Mouse (Mus musculus): Measurements from ENCODE around the gene Plscr4.

DNA sequence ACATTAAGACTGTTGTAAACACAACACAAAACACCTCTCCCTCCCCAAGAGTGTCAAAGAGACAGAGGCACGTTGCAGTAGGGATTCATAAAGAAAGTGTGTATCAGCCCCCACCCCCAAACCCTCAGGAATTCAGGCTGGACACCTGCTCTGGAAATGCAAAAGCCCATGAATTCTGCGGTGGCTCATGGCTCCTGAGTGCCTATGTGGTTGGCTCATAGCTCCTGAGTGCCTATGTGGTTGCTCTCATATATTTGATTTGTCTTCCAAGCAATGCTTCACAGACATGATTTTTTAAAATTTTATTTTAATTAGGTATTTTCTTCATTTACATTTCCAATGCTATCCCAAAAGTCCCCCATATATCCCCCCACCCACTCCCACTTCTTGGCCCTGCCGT, 568 bp upstream of the Plscr4 start:
- TF ChIP-seq CTCF (IDR thresholded peaks at IDR 0.05 in 2 of 3, conservative IDR thresholded peaks at IDR 0.05 in 1 of 3; ENCODE audit: control insufficient read depth in 1 of 3, insufficient read depth in 1 of 3, low read depth in 2 of 3, low read length in 3 of 3, poor library complexity in 1 of 3, severe bottlenecking in 1 of 3) (no peak), SIN3A (IDR thresholded peaks at IDR 0.05; ENCODE audit: low read length) (no peak), POLR2A (IDR thresholded peaks at IDR 0.05; ENCODE audit: control insufficient read depth in 1 of 2, insufficient read depth in 1 of 2, low read depth in 1 of 2, low read length in 2 of 2, poor library complexity in 1 of 2) (no peak), USF2 (IDR thresholded peaks at IDR 0.05; ENCODE audit: borderline replicate concordance in 1 of 2, insufficient read depth in 1 of 2, low read depth in 1 of 2, low read length in 2 of 2) (no peak), MYC (IDR thresholded peaks at IDR 0.05; ENCODE audit: low read depth, low read length) (no peak), POLR2AphosphoS5 (IDR thresholded peaks at IDR 0.05; ENCODE audit: borderline replicate concordance, low read depth, low read length) (no peak), MEF2A (IDR thresholded peaks at IDR 0.05; ENCODE audit: extremely low read depth, insufficient replicate concordance, low read depth, low read length, poor library complexity, severe bottlenecking) (no peak), HCFC1 (IDR thresholded peaks at IDR 0.05; ENCODE audit: low read depth, low read length) (no peak), SMC3 (IDR thresholded peaks at IDR 0.05; ENCODE audit: low read depth, low read length) (no peak), EP300 (IDR thresholded peaks at IDR 0.05; ENCODE audit: low read depth in 1 of 2, low read length in 2 of 2) (no peak)
